Mouse (Mus musculus) liver, adult 2 months (tissue): ENCODE results near the gene Knstrn.

Experiments used
- CTCF ChIP-seq: fragments of 200-500 bp; IDR thresholded peaks from 2 replicates; pipeline ENCODE4 v1.5.1; 2011; ENCODE audit warnings: low read depth, low read length, control low read depth
- POLR2A ChIP-seq: fragments of 200-500 bp; IDR thresholded peaks from 2 replicates; pipeline ENCODE4 v1.6.1; 2011; ENCODE audit warnings: low read length, control low read depth; ENCODE audit not compliant: insufficient read depth; ENCODE audit errors: extremely low read depth

DNA sequence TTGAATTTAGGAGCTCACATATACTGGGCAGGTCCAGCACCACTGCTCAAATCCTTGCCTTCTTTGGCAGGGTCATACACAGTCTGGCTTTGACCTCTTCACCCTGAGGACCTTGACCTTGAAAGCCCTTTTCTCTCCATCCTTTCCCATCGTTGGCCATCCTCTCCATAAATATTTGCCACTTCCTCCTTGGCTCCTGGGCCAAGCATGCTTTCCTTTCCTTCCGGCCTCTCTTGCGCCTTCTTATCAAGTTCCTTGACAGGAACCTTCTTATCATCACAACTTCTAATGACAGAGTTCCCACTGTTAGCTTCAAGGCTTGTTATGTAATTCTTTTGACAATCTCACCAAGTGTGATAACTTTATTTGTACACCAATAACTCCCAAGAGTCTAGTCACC lies 8.7 kb upstream of the Knstrn start:
- TF ChIP-seq CTCF (no peak), POLR2A (no peak)
